Mouse (Mus musculus): ENCODE measurements around the gene Sult2a4. TPM values are rescaled to one million over a fixed set of nuclear protein-coding genes. Genes with fewer than 3 reads are reported as not detected.
"Not testable (repeated sequence)": the region's sequence is repeated elsewhere in the genome, so short reads cannot be mapped to it uniquely, and the experiment has no call there.

Sult2a4 gene
- not detected in 2 replicates for polyA plus RNA-seq (2015; fragmentation: Nextera tagmentation; extraction: Ambion mirVana)

- DNase-seq (ENCODE audit: low spot score) = not testable (repeated sequence)
These were observed at the start of gene Sult2a4 for GRCm38 (mm10) chr7:13989507-13989906. Gene Sult2a4, minus strand, starts transcription at chr7:13989607.

DNA sequence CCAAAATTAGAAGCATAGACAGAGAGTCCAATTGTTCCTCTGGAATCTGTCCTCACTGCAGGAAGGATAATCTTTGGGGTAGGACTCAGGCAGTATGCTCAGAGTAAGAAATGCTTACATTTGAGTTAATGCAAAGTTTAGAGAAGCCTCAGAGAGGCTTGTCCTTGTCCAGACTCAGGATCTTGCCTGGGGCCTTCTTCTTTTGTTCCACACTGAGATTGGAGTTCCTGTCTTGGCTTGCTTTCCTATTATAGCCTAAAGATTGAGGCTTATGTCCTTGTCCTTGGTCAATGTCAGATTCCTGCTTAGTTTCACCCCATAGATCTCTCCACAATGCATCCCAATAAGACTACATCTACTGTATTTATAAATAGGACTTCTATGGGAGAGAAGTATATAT is 41.4 kb upstream of the Sult2a4 start:
- DNase-seq (ENCODE audit: low spot score) = not testable (repeated sequence)

DNA sequence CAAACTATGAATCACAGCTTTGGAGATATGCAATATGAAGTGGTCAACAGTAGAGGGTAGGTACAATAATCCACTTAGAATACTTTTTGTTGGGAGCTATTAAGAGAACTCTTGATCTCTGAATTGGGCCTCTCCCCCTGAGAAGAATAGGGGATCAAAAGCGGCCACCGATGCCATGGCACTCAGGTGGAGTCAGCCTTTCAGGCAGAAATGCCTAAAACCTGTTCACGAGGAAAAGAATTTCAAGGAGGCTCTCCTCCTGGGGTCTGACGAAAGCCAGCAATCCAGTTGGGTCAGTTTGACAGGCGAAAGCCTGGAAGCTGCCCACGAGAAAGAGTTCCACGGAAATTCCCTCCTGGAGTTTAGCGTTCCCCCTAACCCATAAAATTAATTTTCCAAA is 23.7 kb upstream of the Sult2a4 start:
- DNase-seq (ENCODE audit: low spot score) = no peak

DNA sequence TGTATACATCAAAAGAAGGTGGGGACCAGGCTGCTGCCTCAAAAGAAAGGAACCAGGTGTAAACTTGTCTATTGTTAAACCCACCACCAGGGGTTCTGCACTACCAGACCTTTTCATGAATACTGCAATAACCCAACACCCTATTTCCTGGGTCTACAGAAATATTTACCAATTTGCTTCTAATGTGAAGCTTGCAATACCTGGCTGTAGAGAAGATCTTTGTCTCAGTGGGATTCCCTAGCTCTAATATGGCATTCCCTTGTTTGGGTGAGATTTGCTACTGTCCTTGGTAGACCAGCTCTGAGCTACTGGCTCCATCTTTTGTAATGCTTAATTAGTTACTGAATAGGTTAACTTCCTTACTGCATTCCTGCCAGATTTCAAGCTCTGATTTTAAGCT is 21.3 kb upstream of the Sult2a4 start:
- not testable (repeated sequence) for DNase-seq (ENCODE audit: low spot score)

Other genes starting within 250 kb of the Sult2a4 start
- gene Sult2a1, start 152.2 kb downstream of the Sult2a4 start, polyA plus RNA-seq (2015; fragmentation: Nextera tagmentation; extraction: Ambion mirVana) = not detected in 2 replicates
- not detected in 2 replicates for gene Sult2a3, start 133.4 kb upstream of the Sult2a4 start, polyA plus RNA-seq (2015; fragmentation: Nextera tagmentation; extraction: Ambion mirVana)

Measured in thymus, postnatal 0 days (tissue).